Mouse (Mus musculus) midbrain, embryonic 10.5 days (tissue): ENCODE measurements around the gene Sec24b. TPM values are rescaled to one million over a fixed set of nuclear protein-coding genes. Genes with fewer than 3 reads are reported as not detected.

Experiments used
- DNase-seq: peaks from one replicate; pipeline ENCODE4 v3.0.0-alpha.2; 2017; ENCODE audit warnings: low spot score
- H3K27ac ChIP-seq: fragments of 300-500 bp; sonication (generic); replicated peaks from 2 replicates; pipeline ENCODE4 v1.5.1; 2016; ENCODE audit warnings: mild to moderate bottlenecking
- H3K27me3 ChIP-seq: fragments of 300-500 bp; sonication (generic); 2 replicates; pipeline ENCODE4 v1.6.1; 2016; ENCODE audit warnings: low read depth, mild to moderate bottlenecking; ENCODE audit not compliant: poor library complexity, severe bottlenecking
- H3K36me3 ChIP-seq: fragments of 300-500 bp; sonication (generic); 2 replicates; pipeline ENCODE4 v1.6.1; 2016; ENCODE audit warnings: mild to moderate bottlenecking, moderate library complexity
- H3K4me1 ChIP-seq: fragments of 300-500 bp; sonication (generic); 2 replicates; pipeline ENCODE4 v1.6.1; 2016
- H3K4me3 ChIP-seq: fragments of 300-500 bp; sonication (generic); 2 replicates; pipeline ENCODE4 v1.5.1; 2016; ENCODE audit warnings: mild to moderate bottlenecking, moderate library complexity
- H3K9me3 ChIP-seq: fragments of 300-500 bp; sonication (generic); replicated peaks from 2 replicates; pipeline ENCODE4 v1.6.1; 2016; ENCODE audit warnings: mild to moderate bottlenecking
- WGBS: fragments of 180-500 bp; shearing (Covaris S2); methylation state at CpG from one replicate; pipeline ENCODE4 v1.1.7; 2016; 5-methylcytosine and 5-hydroxymethylcytosine counted together
- polyA plus RNA-seq: library from polyadenylated mRNA; unstranded; fragments of >200 nt; fragmentation: Nextera tagmentation; extraction: Ambion mirVana; gene quantifications from 2 replicates; pipeline ENCODE4 v1.2.1, GENCODE M21; 2016

Sec24b gene
- polyA plus RNA-seq, 1 experiment from 2014 or later, result 32.4 TPM

GRCm38 (mm10) chr3:130052116-130052515 is 9.2 kb downstream of the Sec24b start:
- DNase-seq, result no peak
- Histone ChIP-seq H3K27ac (no peak overlapping the region), H3K9me3 (no peaks in the 10 kb centered on the region; the same call in 1 of the 2 replicates), H3K27me3 (no peaks in the 10 kb centered on the region), H3K4me3 (no peak overlapping the region), H3K4me1 (peaks cover 13% of the 10 kb centered on the region), H3K36me3 (peaks cover 64% of the 10 kb centered on the region)
- 94% methylated on average over 8 of the region's 8 CpGs for WGBS

GRCm38 (mm10) chr3:130040711-130041110 is 20.6 kb downstream of the Sec24b start:
- DNase-seq, result no peak
- no peak overlapping the region for H3K27ac ChIP-seq
- no peak overlapping the region for H3K4me3 ChIP-seq
- no peaks in the 10 kb centered on the region for H3K27me3 ChIP-seq
- WGBS, result 95% methylated on average over 5 of the region's 5 CpGs
- H3K4me1 ChIP-seq, result no peaks in the 10 kb centered on the region
- H3K36me3 ChIP-seq, result peaks cover 91% of the 10 kb centered on the region
- peaks cover 22% of the 10 kb centered on the region for H3K9me3 ChIP-seq

- 89% methylated on average over 4 of the region's 4 CpGs for WGBS
- Histone ChIP-seq H3K27ac (no peak overlapping the region), H3K4me3 (no peak overlapping the region), H3K36me3 (peaks cover 92% of the 10 kb centered on the region), H3K27me3 (no peaks in the 10 kb centered on the region), H3K4me1 (no peaks in the 10 kb centered on the region), H3K9me3 (peaks cover 15% of the 10 kb centered on the region)
- no peak for DNase-seq
These were observed 21.3 kb downstream of the Sec24b start for GRCm38 (mm10) chr3:130040017-130040416.

GRCm38 (mm10) chr3:130028741-130029140 is 32.6 kb downstream of the Sec24b start:
- Histone ChIP-seq H3K36me3 (peaks cover 98% of the 10 kb centered on the region), H3K27me3 (no peaks in the 10 kb centered on the region), H3K4me1 (no peaks in the 10 kb centered on the region), H3K27ac (no peak overlapping the region), H3K4me3 (no peak overlapping the region), H3K9me3 (no peaks in the 10 kb centered on the region)
- 96% methylated on average over 5 of the region's 5 CpGs for whole genome bisulfite sequencing
- no peak for DNase-seq

GRCm38 (mm10) chr3:130026181-130026580 is 35.2 kb downstream of the Sec24b start:
- WGBS, result 95% methylated on average over 10 of the region's 10 CpGs
- Histone ChIP-seq H3K27ac (no peak overlapping the region), H3K4me3 (no peak overlapping the region), H3K4me1 (no peaks in the 10 kb centered on the region), H3K27me3 (no peaks in the 10 kb centered on the region), H3K9me3 (no peaks in the 10 kb centered on the region), H3K36me3 (peaks cover 78% of the 10 kb centered on the region)
- no peak for DNase-seq

- no peak overlapping the region for H3K27ac ChIP-seq
- 96% methylated on average over 8 of the region's 8 CpGs for WGBS
- no peaks in the 10 kb centered on the region for H3K27me3 ChIP-seq
- no peaks in the 10 kb centered on the region for H3K4me1 ChIP-seq
- H3K36me3 ChIP-seq, result peaks cover 77% of the 10 kb centered on the region
- DNase-seq, result no peak
- H3K4me3 ChIP-seq, result no peak overlapping the region
- no peaks in the 10 kb centered on the region for H3K9me3 ChIP-seq
These were observed 35.8 kb downstream of the Sec24b start for GRCm38 (mm10) chr3:130025556-130025955.

GRCm38 (mm10) chr3:130012943-130013342 is 48.4 kb downstream of the Sec24b start:
- no peak for DNase-seq
- Histone ChIP-seq H3K27ac (no peak overlapping the region), H3K4me3 (no peak overlapping the region), H3K9me3 (no peaks in the 10 kb centered on the region), H3K27me3 (no peaks in the 10 kb centered on the region), H3K4me1 (no peaks in the 10 kb centered on the region), H3K36me3 (peaks cover 63% of the 10 kb centered on the region)
- 90% methylated on average over 2 of the region's 2 CpGs for WGBS

- no peak overlapping the region for H3K4me3 ChIP-seq
- no peaks in the 10 kb centered on the region for H3K4me1 ChIP-seq
- DNase-seq, result no peak
- H3K9me3 ChIP-seq, result no peaks in the 10 kb centered on the region
- H3K27me3 ChIP-seq, result no peaks in the 10 kb centered on the region
- no peak overlapping the region for H3K27ac ChIP-seq
- 97% methylated on average over 1 of the region's 1 CpGs for WGBS
- peaks cover 74% of the 10 kb centered on the region for H3K36me3 ChIP-seq
These were observed 50.1 kb downstream of the Sec24b start for GRCm38 (mm10) chr3:130011236-130011635.

- H3K36me3 ChIP-seq, result peaks cover 89% of the 10 kb centered on the region
- no peak for DNase-seq
- no peaks in the 10 kb centered on the region for H3K9me3 ChIP-seq
- H3K27me3 ChIP-seq, result no peaks in the 10 kb centered on the region
- H3K27ac ChIP-seq, result no peak overlapping the region
- 93% methylated on average over 7 of the region's 7 CpGs for WGBS
- no peak overlapping the region for H3K4me3 ChIP-seq
- H3K4me1 ChIP-seq, result no peaks in the 10 kb centered on the region
These were observed 55.2 kb downstream of the Sec24b start for GRCm38 (mm10) chr3:130006141-130006540.

- Histone ChIP-seq H3K4me1 (no peaks in the 10 kb centered on the region), H3K9me3 (no peaks in the 10 kb centered on the region), H3K27me3 (no peaks in the 10 kb centered on the region), H3K27ac (no peak overlapping the region), H3K36me3 (peaks cover 97% of the 10 kb centered on the region), H3K4me3 (no peak overlapping the region)
- WGBS, result 95% methylated on average over 11 of the region's 11 CpGs
- DNase-seq, result no peak
These were observed 60.4 kb downstream of the Sec24b start for GRCm38 (mm10) chr3:130000926-130001325.

GRCm38 (mm10) chr3:129998526-129998925 is 62.8 kb downstream of the Sec24b start:
- no peaks in the 10 kb centered on the region for H3K27me3 ChIP-seq
- H3K9me3 ChIP-seq, result no peaks in the 10 kb centered on the region
- no peak overlapping the region for H3K4me3 ChIP-seq
- WGBS, result 92% methylated on average over 6 of the region's 6 CpGs
- no peak for DNase-seq
- H3K4me1 ChIP-seq, result no peaks in the 10 kb centered on the region
- no peak overlapping the region for H3K27ac ChIP-seq
- peaks cover 98% of the 10 kb centered on the region for H3K36me3 ChIP-seq

GRCm38 (mm10) chr3:129998001-129998400 is 63.4 kb downstream of the Sec24b start:
- H3K36me3 ChIP-seq, result peaks cover 98% of the 10 kb centered on the region
- no peak overlapping the region for H3K27ac ChIP-seq
- no peaks in the 10 kb centered on the region for H3K27me3 ChIP-seq
- no peaks in the 10 kb centered on the region for H3K4me1 ChIP-seq
- no peak for DNase-seq
- no peaks in the 10 kb centered on the region for H3K9me3 ChIP-seq
- 94% methylated on average over 7 of the region's 7 CpGs for WGBS
- no peak overlapping the region for H3K4me3 ChIP-seq

GRCm38 (mm10) chr3:129997324-129997723 is 64.0 kb downstream of the Sec24b start:
- DNase-seq, result no peak
- 90% methylated on average over 3 of the region's 3 CpGs for WGBS
- Histone ChIP-seq H3K9me3 (no peaks in the 10 kb centered on the region), H3K4me1 (no peaks in the 10 kb centered on the region), H3K27ac (no peak overlapping the region), H3K27me3 (no peaks in the 10 kb centered on the region), H3K4me3 (no peak overlapping the region), H3K36me3 (peaks cover 98% of the 10 kb centered on the region)

GRCm38 (mm10) chr3:129987297-129987696 is 74.1 kb downstream of the Sec24b start:
- H3K9me3 ChIP-seq, result no peaks in the 10 kb centered on the region
- no peak overlapping the region for H3K27ac ChIP-seq
- no peak for DNase-seq
- WGBS, result 97% methylated on average over 13 of the region's 13 CpGs
- H3K27me3 ChIP-seq, result no peaks in the 10 kb centered on the region
- peaks cover 97% of the 10 kb centered on the region for H3K36me3 ChIP-seq
- no peaks in the 10 kb centered on the region for H3K4me1 ChIP-seq
- H3K4me3 ChIP-seq, result no peak overlapping the region
